Mouse (Mus musculus) layer of hippocampus, adult 18-20 months (tissue): ENCODE measurements at regions not wholly inside any gene's neighbourhood (a gene's known extent, or its start where the extent isn't known, plus 50 kb on each side); places are given as distances from the start of the nearest gene placed in this dataset.
A peak's percentile ranks its signal among the peaks of the same experiment; 100 is the strongest.
"Not testable (repeated sequence)": the region's sequence is repeated elsewhere in the genome, so short reads cannot be mapped to it uniquely, and the experiment has no call there.

Experiments used
- DNase-seq, 2 experiments: peaks; one replicate each; pipeline ENCODE4 v3.0.0; 2022; ENCODE audit warnings: low spot score in 2 of 2

DNA sequence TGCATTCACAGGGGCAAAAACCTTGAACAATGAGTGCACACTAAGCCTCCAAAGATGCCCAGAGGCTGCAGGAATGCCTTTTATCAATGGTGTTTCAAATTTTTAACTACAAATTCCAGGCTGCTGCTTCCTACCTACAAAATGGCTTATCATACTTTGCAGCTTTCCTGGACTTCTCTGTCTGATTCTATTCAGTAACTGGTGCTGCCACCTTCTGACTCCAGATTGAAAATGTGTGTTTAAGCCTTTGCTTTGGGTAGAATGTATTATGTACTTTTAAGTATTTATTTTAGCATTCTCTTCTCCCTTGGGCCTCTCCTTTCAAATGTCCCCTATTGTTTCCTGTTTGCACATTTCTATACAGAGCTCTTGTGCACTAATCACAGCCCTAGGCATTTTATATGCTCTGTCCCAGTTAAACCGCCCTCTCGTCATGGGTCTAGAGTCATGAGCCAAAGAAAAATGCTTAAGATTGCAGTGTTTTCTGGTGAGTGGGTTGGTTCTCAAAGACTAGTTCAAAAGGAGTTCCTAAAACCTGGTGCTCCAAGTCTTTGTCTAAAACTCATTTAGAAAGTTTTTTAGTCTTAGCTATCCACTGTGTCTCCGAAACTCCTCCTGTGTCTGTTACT, 472.3 kb upstream of the Dpp10 start:
- peak in 1 of 2 experiments; percentile 59 for DNase-seq

DNA sequence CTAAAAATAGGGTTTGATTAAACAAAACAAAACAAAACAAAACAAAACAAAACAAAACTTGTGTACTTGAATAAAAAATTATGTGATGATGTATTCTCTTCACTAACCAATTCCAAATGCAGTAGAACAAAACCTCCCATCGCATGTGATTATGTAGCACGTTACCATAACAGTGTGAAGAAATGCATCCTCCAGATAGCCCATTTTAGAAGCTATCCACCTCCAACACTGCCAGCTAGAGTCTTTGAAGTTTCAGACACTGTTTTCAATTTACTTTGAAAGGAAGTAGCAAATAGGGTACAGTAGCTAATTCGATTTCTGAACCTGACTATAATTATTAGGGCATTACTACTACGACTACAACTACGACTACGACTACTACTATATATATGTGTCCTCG, 465.1 kb upstream of the Dpp10 start:
- no peak for DNase-seq

DNA sequence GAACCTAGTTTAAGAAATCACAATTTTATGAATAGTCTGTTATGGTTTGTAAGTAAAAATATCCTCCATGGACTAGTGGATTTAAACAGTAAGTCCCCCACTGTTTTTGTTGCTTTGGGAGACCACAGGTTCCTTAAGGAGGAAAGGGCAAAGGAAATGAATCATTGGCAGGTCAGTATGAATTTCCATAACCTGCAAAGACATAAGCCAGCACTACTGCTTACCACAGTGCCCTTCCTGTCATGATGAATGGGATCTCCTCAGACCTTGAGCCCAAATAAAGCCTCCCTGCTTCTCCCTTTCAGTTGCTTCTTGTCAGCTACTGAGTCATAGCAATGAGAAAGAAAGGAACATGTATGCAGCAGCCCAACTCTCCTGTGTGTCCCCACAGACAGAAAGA, 443.1 kb upstream of the Dpp10 start:
- no peak for DNase-seq

DNA sequence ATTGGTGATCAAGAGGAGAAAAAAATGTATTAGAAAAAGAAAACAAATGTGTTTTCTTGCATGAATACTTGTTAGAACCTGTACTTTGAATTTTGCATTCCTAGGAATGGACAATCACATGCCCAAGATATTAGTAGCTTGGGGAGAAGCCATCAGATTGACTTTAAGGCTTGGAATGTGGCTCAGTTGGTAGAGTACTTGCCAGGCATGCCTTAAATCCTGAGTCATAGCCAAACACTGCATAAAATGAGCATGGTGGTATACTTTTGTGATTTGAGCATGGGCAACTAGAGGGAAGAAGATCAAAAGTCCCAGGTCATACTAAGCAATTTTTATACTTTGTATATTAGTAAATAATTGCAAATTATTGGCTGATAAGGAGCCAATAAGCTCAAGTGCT, 442.6 kb upstream of the Dpp10 start:
- DNase-seq, result no peak

DNA sequence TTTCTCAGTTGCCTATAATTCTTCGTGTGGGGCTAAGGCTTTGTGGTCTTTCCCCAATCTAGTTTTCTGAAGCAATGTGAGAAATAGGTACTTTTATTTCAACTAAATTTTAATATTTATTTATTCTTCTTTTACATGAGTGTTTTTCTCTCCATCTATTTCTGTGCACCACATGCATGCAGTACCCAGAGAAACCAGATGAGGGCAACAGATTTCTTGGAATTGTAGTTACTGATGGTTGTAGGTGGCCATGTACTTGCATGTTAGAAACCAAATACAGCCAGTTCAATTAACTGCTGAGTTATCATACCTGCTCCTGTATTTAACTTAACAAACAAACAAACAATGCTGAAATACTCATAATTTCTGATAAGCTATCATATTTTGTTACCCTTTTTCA, 404.8 kb upstream of the Dpp10 start:
- DNase-seq, result peak in 1 of 2 experiments; percentile 38

DNA sequence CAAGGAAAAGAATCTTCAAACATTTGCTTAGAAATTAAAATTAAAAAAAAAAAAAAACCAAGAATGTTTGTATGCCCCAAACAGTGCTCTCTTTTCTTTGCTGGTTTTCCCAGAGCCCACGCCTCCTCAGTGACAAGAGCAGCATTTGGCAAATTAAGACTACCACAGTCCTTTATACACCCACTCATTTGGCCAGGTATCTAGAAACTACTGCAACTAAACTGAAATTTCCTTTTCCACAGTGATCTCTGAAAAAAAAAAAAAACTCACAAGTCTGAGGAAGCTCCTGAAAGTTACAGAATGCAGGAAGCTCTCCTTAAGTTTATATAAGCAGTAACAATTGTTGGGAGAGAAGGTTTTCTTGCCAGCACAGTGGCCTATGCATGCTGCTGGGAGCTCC, 394.2 kb upstream of the Dpp10 start:
- DNase-seq, result no peak

DNA sequence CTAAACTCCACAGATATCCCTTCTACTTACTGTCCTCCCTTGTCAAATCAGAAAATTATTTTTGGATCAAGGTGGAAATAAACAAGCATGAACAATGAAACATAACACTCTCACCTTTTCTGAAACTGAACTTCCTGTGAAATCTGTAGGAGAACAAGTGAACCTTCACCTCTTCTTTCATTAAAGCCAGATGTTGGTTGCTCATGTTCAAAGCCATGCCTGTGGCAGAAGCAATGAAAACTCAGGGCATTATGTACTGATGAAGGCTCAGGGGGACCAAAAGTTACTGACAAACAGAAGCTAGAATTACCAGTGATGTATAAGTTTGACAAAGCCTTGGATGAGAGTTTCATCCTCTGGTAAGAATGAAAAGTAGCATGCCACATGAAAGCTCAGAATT, 390.5 kb upstream of the Dpp10 start:
- DNase-seq, result no peak

DNA sequence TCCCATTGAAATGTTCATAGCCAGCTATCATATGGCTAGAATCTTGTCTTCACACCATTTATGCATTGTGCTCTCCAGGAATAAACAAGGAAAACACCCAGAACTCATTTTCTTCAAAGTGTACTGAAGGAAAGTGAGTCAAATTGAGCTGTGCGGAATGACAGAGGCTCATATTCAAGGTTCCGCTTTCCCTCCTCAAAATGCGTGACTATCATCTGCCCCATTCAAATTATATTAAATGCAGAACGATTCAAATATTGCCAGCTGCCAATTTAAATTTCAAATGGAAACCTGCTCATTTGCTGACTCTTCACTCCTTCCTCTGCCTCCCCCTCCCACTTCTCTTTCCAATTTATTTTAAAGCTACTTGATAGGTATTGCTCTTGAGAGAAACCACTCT, 384.2 kb upstream of the Dpp10 start:
- no peak for DNase-seq

DNA sequence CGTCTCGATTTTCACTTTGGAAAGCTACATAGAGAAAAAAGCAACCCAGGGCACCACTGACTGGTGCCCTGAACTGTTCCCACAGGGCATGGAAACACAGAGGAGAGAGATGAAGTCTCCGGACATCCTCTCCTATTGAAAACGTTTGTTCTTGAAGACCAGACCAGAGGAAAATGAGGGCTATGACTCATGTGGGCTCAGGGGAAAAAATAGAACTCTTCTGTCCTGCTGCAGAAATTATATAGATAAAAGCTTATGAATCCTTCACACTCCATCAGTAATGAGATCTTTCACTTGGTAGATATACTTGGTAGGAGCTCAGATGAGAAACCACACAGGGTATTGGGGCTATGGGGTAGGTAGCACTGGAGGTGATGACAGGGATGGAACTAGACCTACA, 371.4 kb upstream of the Dpp10 start:
- DNase-seq, result no peak

DNA sequence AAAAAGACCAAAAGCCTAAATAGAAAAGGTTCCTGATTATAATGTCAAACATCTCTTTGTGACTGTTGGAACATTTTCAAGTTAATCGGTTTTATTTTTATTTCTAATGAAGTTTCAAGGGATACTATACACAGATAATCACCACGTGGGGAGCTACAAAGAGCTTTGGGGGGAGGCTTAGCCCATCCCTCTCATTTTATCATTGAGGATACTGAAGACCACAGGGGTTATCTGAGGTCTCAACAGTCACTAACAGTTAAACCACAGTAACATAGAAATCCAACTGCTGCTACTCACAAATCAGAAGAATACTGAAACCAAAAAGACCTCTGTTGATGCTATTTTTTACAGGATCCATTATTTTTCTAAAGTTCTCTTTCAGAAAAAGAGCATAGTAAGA, 364.9 kb upstream of the Dpp10 start:
- no peak for DNase-seq

DNA sequence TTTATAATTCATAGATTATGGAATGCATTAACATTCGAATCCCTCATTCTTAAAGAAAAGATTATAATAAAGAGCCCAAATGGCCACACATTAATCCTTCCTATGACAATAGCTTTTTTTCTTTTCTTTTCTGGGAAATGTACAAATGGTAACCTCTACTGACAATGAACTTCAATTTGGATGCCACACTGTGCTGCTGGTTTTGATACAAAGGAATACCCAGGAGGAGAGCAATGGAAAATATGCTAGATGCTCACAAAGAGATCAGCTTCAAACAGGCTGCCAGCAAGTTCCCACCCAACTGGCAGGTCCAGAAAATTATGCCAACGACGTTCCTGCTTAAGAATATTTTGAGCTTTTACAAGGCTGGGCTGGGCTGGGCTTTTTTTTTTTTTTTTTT, 364.4 kb upstream of the Dpp10 start:
- DNase-seq, result no peak

DNA sequence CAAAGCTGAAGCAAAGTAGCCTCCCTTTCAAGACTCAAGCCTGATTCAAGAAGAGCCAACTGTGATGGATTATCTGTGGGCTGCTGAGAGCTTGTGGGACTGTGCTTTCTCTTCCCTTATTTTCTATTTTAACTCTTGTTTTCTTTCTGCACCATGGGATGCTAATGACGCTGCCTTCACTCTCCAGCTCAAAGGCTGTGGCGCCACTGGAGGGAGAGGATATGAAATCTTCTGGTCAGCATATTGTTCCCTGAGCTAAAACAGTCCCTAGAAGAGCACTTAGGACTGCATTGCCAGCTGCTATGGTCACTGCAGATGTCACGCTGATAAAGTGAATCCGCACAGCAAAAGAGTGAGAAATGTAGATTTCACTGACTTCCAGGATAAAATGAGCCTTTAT, 324.2 kb upstream of the Dpp10 start:
- no peak for DNase-seq

DNA sequence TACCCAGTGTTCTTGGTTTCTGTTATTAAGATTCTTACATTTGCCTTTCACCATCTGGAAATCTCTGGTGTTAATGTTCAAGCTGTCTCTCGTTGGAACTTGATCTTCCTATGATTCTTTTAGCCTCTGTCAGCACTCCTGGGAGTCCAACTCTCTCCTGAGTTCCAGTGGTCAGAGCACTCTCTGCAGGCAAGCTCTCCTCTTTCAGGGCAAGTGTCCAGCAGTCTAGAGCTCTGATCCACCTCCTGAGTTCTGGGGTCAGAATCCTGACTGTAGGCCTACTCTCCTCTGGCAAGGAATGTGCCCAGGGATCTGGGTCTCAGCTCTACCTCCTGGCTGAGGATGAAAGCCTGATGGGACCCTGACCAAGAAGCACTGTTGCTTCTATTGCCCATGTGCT, 303.1 kb upstream of the Dpp10 start:
- DNase-seq, result not testable (repeated sequence)

DNA sequence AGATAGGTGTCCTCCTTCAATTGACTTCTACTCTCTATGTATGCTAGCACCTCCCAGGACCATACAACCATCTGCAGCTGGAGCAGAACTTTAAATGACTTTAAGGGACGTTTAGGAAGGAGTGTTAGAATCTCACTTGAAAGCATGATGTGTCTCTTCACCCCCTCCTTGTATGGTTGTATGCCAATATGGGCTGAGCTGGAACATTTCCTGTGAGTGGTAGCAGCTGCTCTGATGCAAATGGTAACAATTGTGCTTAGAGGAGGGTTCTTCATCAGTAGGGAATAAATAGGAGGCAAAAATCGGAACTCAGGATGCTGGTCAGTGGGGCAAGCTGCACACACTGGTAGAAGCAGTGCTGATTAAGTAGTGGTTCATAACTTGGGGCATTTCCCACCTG, 294.1 kb upstream of the Dpp10 start:
- DNase-seq, result peak in 1 of 2 experiments; percentile 2

DNA sequence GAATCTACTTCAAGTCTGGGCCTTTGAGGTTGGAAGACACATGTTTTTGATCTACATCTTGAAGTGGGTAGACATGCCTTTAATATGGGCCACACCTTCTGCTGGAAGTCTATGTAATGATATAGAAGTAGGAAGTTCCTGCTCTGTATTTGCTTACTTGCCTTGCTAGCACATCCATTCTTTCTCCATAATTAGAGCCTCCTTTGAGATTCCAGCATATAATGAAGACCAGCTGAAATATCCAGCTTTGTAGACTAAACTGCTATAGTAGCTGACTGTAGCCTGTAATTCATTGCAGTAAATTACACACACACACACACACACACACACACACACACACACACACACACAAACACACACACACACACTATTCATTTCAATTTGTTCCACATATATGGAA, 293.3 kb upstream of the Dpp10 start:
- no peak for DNase-seq

DNA sequence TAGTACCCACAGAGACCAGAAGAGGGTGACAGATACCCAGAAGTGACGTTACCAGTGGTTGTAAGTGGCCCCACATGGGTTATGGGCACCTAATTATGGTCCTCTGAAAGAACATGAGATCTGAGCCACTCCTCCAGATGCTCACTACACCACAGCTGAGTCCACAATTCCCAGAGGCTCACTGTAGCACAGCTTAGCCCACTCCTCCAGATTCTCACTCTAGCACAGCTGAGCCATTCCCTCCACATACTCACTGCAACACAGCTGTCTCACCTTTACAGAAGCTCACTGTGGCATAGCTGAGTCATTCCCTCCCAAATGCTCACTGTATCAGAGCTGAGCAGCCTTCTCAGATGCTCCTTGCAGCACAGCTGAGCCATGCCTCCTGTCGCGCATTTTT, 286.9 kb upstream of the Dpp10 start:
- DNase-seq, result no peak
